Mouse (Mus musculus) myocyte (in vitro differentiated cells): ENCODE results near the gene Cct5.

Experiments used
- CEBPB ChIP-seq: IDR thresholded peaks from 2 replicates; pipeline ENCODE4 v1.6.1; 2011; ENCODE audit warnings: mild to moderate bottlenecking, moderate library complexity; ENCODE audit not compliant: poor library complexity, insufficient read depth, severe bottlenecking
- E2F4 ChIP-seq: IDR thresholded peaks from one replicate; pipeline ENCODE4 v1.6.1; 2011; ENCODE audit warnings: mild to moderate bottlenecking, control low read depth, moderate library complexity; ENCODE audit not compliant: insufficient read depth
- MAX ChIP-seq: IDR thresholded peaks from one replicate; pipeline ENCODE4 v1.6.1; 2011; ENCODE audit warnings: low read depth, mild to moderate bottlenecking, control low read depth
- MYOD1 ChIP-seq, 3 experiments: IDR thresholded peaks; one replicate each; pipeline ENCODE4 v1.6.1; 2011; ENCODE audit warnings: control low read depth in 2 of 3, low read depth in 2 of 3, mild to moderate bottlenecking in 2 of 3, moderate library complexity in 1 of 3; ENCODE audit not compliant: insufficient read length in 2 of 3, control insufficient read depth in 1 of 3
- MYOG ChIP-seq, 3 experiments: IDR thresholded peaks; one replicate each; pipeline ENCODE4 v1.6.1; 2011; ENCODE audit warnings: control low read depth in 2 of 3, low read depth in 2 of 3, mild to moderate bottlenecking in 2 of 3; ENCODE audit not compliant: insufficient read length in 2 of 3, control insufficient read depth in 1 of 3, insufficient read depth in 1 of 3
- POLR2A ChIP-seq: IDR thresholded peaks from one replicate; pipeline ENCODE4 v1.6.1; 2011; ENCODE audit warnings: low read depth, mild to moderate bottlenecking, control low read depth, moderate library complexity; ENCODE audit not compliant: insufficient read length
- POLR2AphosphoS2 ChIP-seq: IDR thresholded peaks from one replicate; pipeline ENCODE4 v1.6.1; 2011; ENCODE audit warnings: low read depth, control low read depth; ENCODE audit not compliant: insufficient read length
- SRF ChIP-seq: IDR thresholded peaks from one replicate; pipeline ENCODE4 v1.6.1; 2011; ENCODE audit warnings: low read depth; ENCODE audit not compliant: control insufficient read depth, insufficient read length
- TCF12 ChIP-seq: IDR thresholded peaks from one replicate; pipeline ENCODE4 v1.6.1; 2011; ENCODE audit warnings: mild to moderate bottlenecking, control low read depth; ENCODE audit not compliant: poor library complexity, insufficient read depth, severe bottlenecking
- TCF3 ChIP-seq: IDR thresholded peaks from one replicate; pipeline ENCODE4 v1.6.1; 2011; ENCODE audit warnings: low read depth, control low read depth; ENCODE audit not compliant: insufficient read length
- USF1 ChIP-seq: IDR thresholded peaks from one replicate; pipeline ENCODE4 v1.6.1; 2011; ENCODE audit warnings: low read depth, mild to moderate bottlenecking, control low read depth, moderate library complexity

GRCm38 (mm10) chr15:31611976-31612375 lies 10.4 kb upstream of the Cct5 start:
- TF ChIP-seq TCF12 (no peak), MAX (no peak), POLR2A (no peak), USF1 (no peak), MYOG (IDR thresholded peaks at IDR 0.05; ENCODE audit: control insufficient read depth in 1 of 3, insufficient read depth in 1 of 3, insufficient read length in 2 of 3, low read depth in 2 of 3) (no peak), E2F4 (no peak), MYOD1 (IDR thresholded peaks at IDR 0.05; ENCODE audit: control insufficient read depth in 1 of 3, insufficient read length in 2 of 3, low read depth in 2 of 3) (no peak), POLR2AphosphoS2 (no peak), CEBPB (no peak), SRF (no peak), TCF3 (no peak)
